Mouse (Mus musculus): ENCODE measurements around the gene Cela3a. TPM values are rescaled to one million over a fixed set of nuclear protein-coding genes. Genes with fewer than 3 reads are reported as not detected.

Gene Cela3a
- total and polyA plus RNA-seq, 2 experiments from 2014 or later, result not detected

DNA sequence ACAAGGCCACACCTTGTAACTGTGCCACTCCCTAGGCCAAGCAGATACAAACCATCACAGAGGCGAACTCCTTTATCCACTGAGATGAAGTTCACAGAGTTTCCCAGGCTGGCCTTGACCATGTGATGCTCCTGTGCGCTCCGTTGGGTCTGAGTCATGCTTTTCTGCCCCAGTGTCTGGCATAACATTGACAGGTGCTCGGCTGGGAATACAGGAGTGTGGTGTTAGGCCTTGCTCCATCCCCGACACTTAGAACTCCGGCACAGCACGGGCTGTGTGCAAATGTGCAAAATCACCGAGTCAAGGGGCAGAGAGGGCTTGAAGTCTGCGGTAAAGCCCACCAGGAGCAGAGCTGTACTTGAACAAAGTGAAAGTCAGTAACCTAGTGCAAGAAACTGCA, 16.7 kb downstream of the Cela3a start:
- H3K4me2 ChIP-seq (ENCODE audit: low read depth), result no peak overlapping the region
- H3K36me3 ChIP-seq (ENCODE audit: insufficient read depth), result no peaks in the 10 kb centered on the region
- H3K9ac ChIP-seq, result no peak overlapping the region
- no peak overlapping the region for H3K4me3 ChIP-seq (ENCODE audit: low read depth, low read length)
- DNase-seq, result no peak
- H3K9me3 ChIP-seq (ENCODE audit: low read length), result no peaks in the 10 kb centered on the region
- no peak for ATAC-seq
- H3K27ac ChIP-seq (ENCODE audit: low read depth, low read length), result no peak overlapping the region
- 90% methylated on average over 9 of the region's 9 CpGs for WGBS
- peaks cover 5% of the 10 kb centered on the region; the same call in 1 of the 2 replicates for H3K4me1 ChIP-seq (ENCODE audit: insufficient read depth)
- H3K27me3 ChIP-seq (ENCODE audit: insufficient read depth, low read length), result no peaks in the 10 kb centered on the region
- no peak for TF ChIP-seq CTCF (IDR thresholded peaks at IDR 0.05; ENCODE audit: low read depth)

DNA sequence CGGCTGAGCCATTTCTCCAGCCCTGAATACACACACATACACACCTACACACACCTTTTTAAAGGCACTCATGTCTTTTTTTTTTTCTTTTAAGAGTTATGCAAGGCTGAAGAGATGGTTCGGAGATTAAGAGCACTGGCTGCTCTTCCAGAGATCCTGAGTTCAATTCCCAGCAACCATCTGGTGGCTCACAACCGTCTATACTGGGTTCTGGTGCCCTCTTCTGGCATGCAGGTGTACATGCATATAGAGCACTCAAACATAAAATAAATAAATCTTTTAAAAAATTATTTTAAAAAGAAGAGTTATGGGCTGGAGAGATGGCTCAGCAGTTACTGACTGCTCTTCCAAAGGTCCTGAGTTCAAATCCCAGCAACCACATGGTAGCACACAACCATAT, 18.3 kb downstream of the Cela3a start:
- no peak for ATAC-seq
- peak; percentile 22; the same call in 1 of the 2 replicates for TF ChIP-seq CTCF (IDR thresholded peaks at IDR 0.05; ENCODE audit: low read depth)
- Histone ChIP-seq H3K27me3 (ENCODE audit: insufficient read depth, low read length) (no peaks in the 10 kb centered on the region), H3K9me3 (ENCODE audit: low read length) (no peaks in the 10 kb centered on the region), H3K4me1 (ENCODE audit: insufficient read depth) (peaks cover 5% of the 10 kb centered on the region; the same call in 1 of the 2 replicates), H3K4me3 (ENCODE audit: low read depth, low read length) (no peak overlapping the region), H3K4me2 (ENCODE audit: low read depth) (no peak overlapping the region), H3K9ac (no peak overlapping the region), H3K36me3 (ENCODE audit: insufficient read depth) (no peaks in the 10 kb centered on the region), H3K27ac (ENCODE audit: low read depth, low read length) (no peak overlapping the region)
- no peak for DNase-seq
- WGBS, result 89% methylated on average over 3 of the region's 3 CpGs

DNA sequence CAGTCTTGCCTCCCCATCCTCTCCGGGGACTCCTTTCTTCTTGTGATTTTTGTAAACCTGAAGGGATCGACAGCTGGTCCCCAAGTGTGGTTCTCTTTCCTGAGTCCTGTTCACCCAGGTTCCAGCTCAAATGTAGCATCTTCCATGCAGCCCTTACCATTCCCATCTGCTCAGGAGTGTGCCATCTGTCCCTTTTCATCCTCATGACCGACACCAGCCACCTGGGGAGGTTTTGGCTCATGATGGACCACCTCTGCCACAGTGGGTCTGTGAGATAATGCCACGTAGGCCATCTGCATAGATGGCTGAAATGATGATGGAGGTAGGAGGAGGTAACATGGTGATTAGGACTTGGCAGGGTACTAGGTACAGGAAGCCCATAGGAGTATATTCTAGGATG, 19.4 kb downstream of the Cela3a start:
- Histone ChIP-seq H3K9me3 (ENCODE audit: low read length) (no peaks in the 10 kb centered on the region), H3K36me3 (ENCODE audit: insufficient read depth) (no peaks in the 10 kb centered on the region), H3K27ac (ENCODE audit: low read depth, low read length) (no peak overlapping the region), H3K4me1 (ENCODE audit: insufficient read depth) (peaks cover 5% of the 10 kb centered on the region; the same call in 1 of the 2 replicates), H3K4me2 (ENCODE audit: low read depth) (no peak overlapping the region), H3K9ac (no peak overlapping the region), H3K27me3 (ENCODE audit: insufficient read depth, low read length) (no peaks in the 10 kb centered on the region), H3K4me3 (ENCODE audit: low read depth, low read length) (no peak overlapping the region)
- DNase-seq (no peak), ATAC-seq (no peak)
- WGBS, result 89% methylated on average over 4 of the region's 4 CpGs
- no peak for TF ChIP-seq CTCF (IDR thresholded peaks at IDR 0.05; ENCODE audit: low read depth)

DNA sequence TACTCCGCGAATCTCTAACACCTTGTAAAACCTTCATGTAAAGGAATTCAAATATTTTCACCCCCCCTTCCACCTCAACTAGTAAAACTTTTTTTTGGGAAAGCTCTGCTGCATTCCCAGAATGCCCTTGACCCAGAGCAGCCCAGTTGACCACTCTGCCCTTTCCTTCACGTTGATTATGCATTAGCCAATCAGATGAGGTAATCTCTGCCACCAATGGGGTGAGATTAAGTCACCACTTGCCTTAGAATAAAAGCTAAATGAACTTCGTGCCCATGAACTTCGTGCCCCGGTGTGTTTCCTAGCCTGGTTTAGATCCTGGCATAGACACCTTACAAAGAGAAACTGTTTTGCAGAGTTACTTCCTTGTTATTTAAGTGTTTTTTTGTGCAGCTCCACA, 20.6 kb downstream of the Cela3a start:
- WGBS, result 40% methylated on average over 6 of the region's 6 CpGs
- peaks cover 5% of the 10 kb centered on the region; the same call in 1 of the 2 replicates for H3K4me1 ChIP-seq (ENCODE audit: insufficient read depth)
- peak overlapping the region; percentile 81 for H3K4me2 ChIP-seq (ENCODE audit: low read depth)
- peak overlapping the region; percentile 75; the same call in 1 of the 2 replicates for H3K27ac ChIP-seq (ENCODE audit: low read depth, low read length)
- ATAC-seq (peak; percentile 23; the same call in 1 of the 2 replicates), DNase-seq (no peak)
- H3K27me3 ChIP-seq (ENCODE audit: insufficient read depth, low read length), result no peaks in the 10 kb centered on the region
- H3K9me3 ChIP-seq (ENCODE audit: low read length), result no peaks in the 10 kb centered on the region
- peak overlapping the region; percentile 70 for H3K4me3 ChIP-seq (ENCODE audit: low read depth, low read length)
- no peaks in the 10 kb centered on the region for H3K36me3 ChIP-seq (ENCODE audit: insufficient read depth)
- peak overlapping the region; percentile 71 for H3K9ac ChIP-seq
- TF ChIP-seq CTCF (IDR thresholded peaks at IDR 0.05; ENCODE audit: low read depth), result no peak

DNA sequence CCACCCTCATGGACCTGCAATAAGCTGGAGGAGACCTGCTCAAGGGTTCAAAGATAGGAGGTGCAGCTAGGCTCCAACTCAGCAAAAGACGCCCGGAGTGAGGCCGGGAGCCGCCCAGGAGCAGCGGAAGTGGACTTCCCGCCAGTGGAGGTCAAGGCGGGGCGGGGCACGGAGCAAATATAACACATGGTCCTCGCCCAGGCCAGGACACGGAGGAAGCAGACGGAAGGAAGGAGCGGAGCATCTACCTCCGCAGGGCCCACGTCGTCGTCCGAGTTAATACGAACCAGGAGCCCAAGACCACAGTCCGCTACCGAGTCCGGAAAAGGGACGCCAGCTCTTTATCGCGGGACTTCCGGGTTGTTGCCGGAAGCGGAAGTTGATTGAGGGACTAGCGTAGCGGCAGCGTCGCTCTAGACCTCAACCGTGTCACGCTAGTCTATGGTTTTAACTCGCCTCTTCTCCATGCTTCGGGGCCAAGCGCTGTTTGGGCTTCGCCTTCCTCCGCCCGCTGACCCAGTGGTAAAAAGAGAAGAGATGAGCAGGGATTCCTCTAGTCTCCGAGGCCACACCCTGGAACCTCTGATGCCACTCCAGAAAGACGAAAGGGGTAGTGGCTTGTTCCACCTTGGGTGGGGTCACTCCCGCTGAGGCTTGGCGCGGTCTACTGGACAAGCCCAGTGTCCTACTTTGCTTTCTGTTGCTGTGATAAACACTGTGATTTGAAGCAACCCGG, 21.4 kb downstream of the Cela3a start:
- WGBS, result under 1% methylated on average over 46 of the region's 46 CpGs
- H3K4me3 ChIP-seq (ENCODE audit: low read depth, low read length), result peak overlapping the region; percentile 70
- peak overlapping the region; percentile 75 for H3K27ac ChIP-seq (ENCODE audit: low read depth, low read length)
- H3K9ac ChIP-seq, result peak overlapping the region; percentile 71
- DNase-seq, result peak; percentile 94
- H3K27me3 ChIP-seq (ENCODE audit: insufficient read depth, low read length), result no peaks in the 10 kb centered on the region
- TF ChIP-seq CTCF (IDR thresholded peaks at IDR 0.05; ENCODE audit: low read depth), result no peak
- H3K36me3 ChIP-seq (ENCODE audit: insufficient read depth), result no peaks in the 10 kb centered on the region
- no peaks in the 10 kb centered on the region for H3K9me3 ChIP-seq (ENCODE audit: low read length)
- ATAC-seq, result peak; percentile 97
- peak overlapping the region; percentile 81 for H3K4me2 ChIP-seq (ENCODE audit: low read depth)
- peaks cover 5% of the 10 kb centered on the region; the same call in 1 of the 2 replicates for H3K4me1 ChIP-seq (ENCODE audit: insufficient read depth)

DNA sequence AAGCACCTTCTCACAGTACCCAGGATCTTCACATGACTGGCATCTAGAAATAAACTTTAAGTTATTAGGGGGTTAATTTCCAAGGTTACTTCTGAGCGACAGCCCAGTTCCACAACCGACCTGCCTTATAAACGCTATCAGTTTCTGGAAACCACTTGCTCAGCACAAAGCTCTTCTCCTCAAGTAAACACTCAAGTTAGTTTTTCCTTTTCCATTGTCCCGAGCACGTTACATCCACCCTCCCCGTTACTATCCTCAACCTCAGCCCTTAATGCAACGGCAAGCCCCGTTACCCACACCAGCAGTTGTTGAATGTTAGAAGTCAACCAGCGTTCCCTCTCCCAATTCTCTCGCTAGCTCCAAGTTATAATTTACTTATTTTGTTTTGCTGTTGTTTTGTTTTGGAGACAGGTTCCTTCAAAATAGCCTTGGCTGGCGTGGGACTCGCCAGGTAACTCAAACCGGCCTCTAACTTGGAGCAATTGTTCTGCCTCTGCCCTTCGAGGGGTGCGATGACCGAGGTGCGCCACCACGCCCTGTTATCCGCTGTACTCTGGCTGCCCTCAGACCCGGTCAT, 22.0 kb downstream of the Cela3a start:
- ATAC-seq, result no peak
- 1% methylated on average over 20 of the region's 20 CpGs for WGBS
- TF ChIP-seq CTCF (IDR thresholded peaks at IDR 0.05; ENCODE audit: low read depth), result no peak
- Histone ChIP-seq H3K9me3 (ENCODE audit: low read length) (no peaks in the 10 kb centered on the region), H3K27me3 (ENCODE audit: insufficient read depth, low read length) (no peaks in the 10 kb centered on the region), H3K9ac (peak overlapping the region; percentile 71), H3K27ac (ENCODE audit: low read depth, low read length) (peak overlapping the region; percentile 75), H3K4me3 (ENCODE audit: low read depth, low read length) (peak overlapping the region; percentile 70), H3K4me1 (ENCODE audit: insufficient read depth) (peaks cover 5% of the 10 kb centered on the region; the same call in 1 of the 2 replicates), H3K36me3 (ENCODE audit: insufficient read depth) (no peaks in the 10 kb centered on the region), H3K4me2 (ENCODE audit: low read depth) (peak overlapping the region; percentile 81)
- DNase-seq, result peak; percentile 16
